Mouse (Mus musculus): ENCODE results near the gene Tubb5. TPM values are rescaled to one million over a fixed set of nuclear protein-coding genes. Genes with fewer than 3 reads are reported as not detected.

Tubb5 gene
- polyA plus RNA-seq, 1 experiment: 447 TPM

GRCm38 (mm10) chr17:35796835-35797234 lies 41.3 kb downstream of the Tubb5 start:
- no peak for TF ChIP-seq POLR2A (IDR thresholded peaks at IDR 0.05; ENCODE audit: borderline replicate concordance, control insufficient read depth, low read depth, low read length)
- Histone ChIP-seq H3K4me3 (replicated peaks; ENCODE audit: control insufficient read depth, low read depth, low read length) (no peak overlapping the region), H3K27ac (ENCODE audit: control insufficient read depth, insufficient read depth, low read depth, low read length, poor library complexity) (no peak overlapping the region), H3K4me1 (ENCODE audit: control insufficient read depth, insufficient read depth, low read length) (peaks cover 1% of the 10 kb centered on the region)
- 16% methylated on average over 5 of the region's 5 CpGs for WGBS

GRCm38 (mm10) chr17:35795656-35796055 lies 42.5 kb downstream of the Tubb5 start:
- WGBS: 77% methylated on average over 6 of the region's 6 CpGs
- 0 out of 2 replicates have a peak overlapping the region, but pooled peaks have one; percentile 27 for H3K27ac ChIP-seq (ENCODE audit: control insufficient read depth, insufficient read depth, low read depth, low read length, poor library complexity)

GRCm38 (mm10) chr17:35795099-35795498 lies 43.0 kb downstream of the Tubb5 start:
- peaks cover 1% of the 10 kb centered on the region for H3K4me1 ChIP-seq (ENCODE audit: control insufficient read depth, insufficient read depth, low read length)
- H3K4me3 ChIP-seq (replicated peaks; ENCODE audit: control insufficient read depth, low read depth, low read length): no peak overlapping the region
- 21% methylated on average over 2 of the region's 2 CpGs for WGBS
- TF ChIP-seq CTCF (IDR thresholded peaks at IDR 0.05; ENCODE audit: control insufficient read depth, insufficient read depth, low read length) (no peak), POLR2A (IDR thresholded peaks at IDR 0.05; ENCODE audit: borderline replicate concordance, control insufficient read depth, low read depth, low read length) (no peak)
- no peak overlapping the region for H3K27ac ChIP-seq (ENCODE audit: control insufficient read depth, insufficient read depth, low read depth, low read length, poor library complexity)

More at GRCm38 (mm10) chr17:35795656-35796055, 42.5 kb downstream of the Tubb5 start:
- TF ChIP-seq CTCF (IDR thresholded peaks at IDR 0.05; ENCODE audit: control insufficient read depth, insufficient read depth, low read length) (no peak), POLR2A (IDR thresholded peaks at IDR 0.05; ENCODE audit: borderline replicate concordance, control insufficient read depth, low read depth, low read length) (no peak)
- Histone ChIP-seq H3K4me3 (replicated peaks; ENCODE audit: control insufficient read depth, low read depth, low read length) (no peak overlapping the region), H3K4me1 (ENCODE audit: control insufficient read depth, insufficient read depth, low read length) (peaks cover 1% of the 10 kb centered on the region)

GRCm38 (mm10) chr17:35792837-35793236 lies 45.3 kb downstream of the Tubb5 start:
- H3K27ac ChIP-seq (ENCODE audit: control insufficient read depth, insufficient read depth, low read depth, low read length, poor library complexity): no peak overlapping the region
- 74% methylated on average over 2 of the region's 2 CpGs for WGBS
- TF ChIP-seq POLR2A (IDR thresholded peaks at IDR 0.05; ENCODE audit: borderline replicate concordance, control insufficient read depth, low read depth, low read length): no peak
- no peak for TF ChIP-seq CTCF (IDR thresholded peaks at IDR 0.05; ENCODE audit: control insufficient read depth, insufficient read depth, low read length)
- no peak overlapping the region for H3K4me3 ChIP-seq (replicated peaks; ENCODE audit: control insufficient read depth, low read depth, low read length)
- no peaks in the 10 kb centered on the region for H3K4me1 ChIP-seq (ENCODE audit: control insufficient read depth, insufficient read depth, low read length)

- H3K4me1 ChIP-seq (ENCODE audit: control insufficient read depth, insufficient read depth, low read length): no peaks in the 10 kb centered on the region
- 67% methylated on average over 4 of the region's 4 CpGs for whole genome bisulfite sequencing
- TF ChIP-seq CTCF (IDR thresholded peaks at IDR 0.05; ENCODE audit: control insufficient read depth, insufficient read depth, low read length): no peak
- TF ChIP-seq POLR2A (IDR thresholded peaks at IDR 0.05; ENCODE audit: borderline replicate concordance, control insufficient read depth, low read depth, low read length): no peak
- H3K4me3 ChIP-seq (replicated peaks; ENCODE audit: control insufficient read depth, low read depth, low read length): no peak overlapping the region
- no peak overlapping the region for H3K27ac ChIP-seq (ENCODE audit: control insufficient read depth, insufficient read depth, low read depth, low read length, poor library complexity)
Measured at GRCm38 (mm10) chr17:35790933-35791332, 47.2 kb downstream of the Tubb5 start.

DNA sequence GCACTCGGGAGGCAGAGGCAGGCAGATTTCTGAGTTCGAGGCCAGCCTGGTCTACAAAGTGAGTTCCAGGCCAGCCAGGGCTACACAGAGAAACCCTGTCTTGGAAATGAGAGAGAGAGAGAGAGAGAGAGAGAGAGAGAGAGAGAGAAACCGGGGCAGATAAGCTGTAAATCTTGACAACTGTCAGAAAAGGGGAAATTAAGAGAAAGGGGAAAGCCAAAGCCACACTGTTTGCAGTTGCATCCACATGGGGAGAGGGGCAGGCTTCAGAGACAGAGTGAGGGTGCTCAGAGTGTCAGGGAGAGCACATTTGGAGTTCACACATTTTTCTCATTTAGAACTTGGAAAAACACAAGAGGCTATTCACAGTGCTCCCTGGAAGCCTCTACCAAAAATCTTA lies 50.1 kb downstream of the Tubb5 start:
- 20% methylated on average over 3 of the region's 3 CpGs for WGBS
- TF ChIP-seq POLR2A (IDR thresholded peaks at IDR 0.05; ENCODE audit: borderline replicate concordance, control insufficient read depth, low read depth, low read length): no peak
- no peak for TF ChIP-seq CTCF (IDR thresholded peaks at IDR 0.05; ENCODE audit: control insufficient read depth, insufficient read depth, low read length)
- H3K27ac ChIP-seq (ENCODE audit: control insufficient read depth, insufficient read depth, low read depth, low read length, poor library complexity): no peak overlapping the region
- no peak overlapping the region for H3K4me3 ChIP-seq (replicated peaks; ENCODE audit: control insufficient read depth, low read depth, low read length)
- no peaks in the 10 kb centered on the region for H3K4me1 ChIP-seq (ENCODE audit: control insufficient read depth, insufficient read depth, low read length)

- no peak for TF ChIP-seq CTCF (IDR thresholded peaks at IDR 0.05; ENCODE audit: control insufficient read depth, insufficient read depth, low read length)
- no peak for TF ChIP-seq POLR2A (IDR thresholded peaks at IDR 0.05; ENCODE audit: borderline replicate concordance, control insufficient read depth, low read depth, low read length)
- H3K4me1 ChIP-seq (ENCODE audit: control insufficient read depth, insufficient read depth, low read length): no peaks in the 10 kb centered on the region
- no peak overlapping the region for H3K4me3 ChIP-seq (replicated peaks; ENCODE audit: control insufficient read depth, low read depth, low read length)
- H3K27ac ChIP-seq (ENCODE audit: control insufficient read depth, insufficient read depth, low read depth, low read length, poor library complexity): no peak overlapping the region
Measured at GRCm38 (mm10) chr17:35787493-35787892, 50.6 kb downstream of the Tubb5 start.

- 68% methylated on average over 4 of the region's 4 CpGs for WGBS
- H3K4me3 ChIP-seq (replicated peaks; ENCODE audit: control insufficient read depth, low read depth, low read length): no peak overlapping the region
- TF ChIP-seq POLR2A (IDR thresholded peaks at IDR 0.05; ENCODE audit: borderline replicate concordance, control insufficient read depth, low read depth, low read length) (no peak), CTCF (IDR thresholded peaks at IDR 0.05; ENCODE audit: control insufficient read depth, insufficient read depth, low read length) (no peak)
- H3K27ac ChIP-seq (ENCODE audit: control insufficient read depth, insufficient read depth, low read depth, low read length, poor library complexity): no peak overlapping the region
- H3K4me1 ChIP-seq (ENCODE audit: control insufficient read depth, insufficient read depth, low read length): no peaks in the 10 kb centered on the region
Measured at GRCm38 (mm10) chr17:35785140-35785539, 53.0 kb downstream of the Tubb5 start.

DNA sequence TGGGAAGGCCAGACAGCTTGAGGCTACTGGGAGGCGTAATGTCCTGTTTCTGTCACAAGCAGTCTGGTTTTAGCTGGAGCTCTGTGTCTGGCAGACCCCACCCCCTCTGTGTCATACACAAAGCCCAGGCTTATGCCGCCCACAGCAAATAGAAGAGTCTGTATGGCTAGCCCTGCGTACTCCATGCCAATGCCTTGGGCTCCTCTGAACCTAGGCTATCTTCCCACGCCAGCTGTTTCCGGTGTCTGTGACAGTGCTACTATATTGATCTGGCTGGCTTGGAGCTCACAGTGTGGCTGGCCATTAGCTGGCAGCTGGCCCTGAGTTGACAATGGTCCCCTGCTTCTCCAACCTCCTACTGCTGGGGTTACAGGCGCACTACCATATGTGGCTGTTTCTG lies 54.2 kb downstream of the Tubb5 start:
- Histone ChIP-seq H3K27ac (ENCODE audit: control insufficient read depth, insufficient read depth, low read depth, low read length, poor library complexity) (no peak overlapping the region), H3K4me3 (replicated peaks; ENCODE audit: control insufficient read depth, low read depth, low read length) (no peak overlapping the region), H3K4me1 (ENCODE audit: control insufficient read depth, insufficient read depth, low read length) (no peaks in the 10 kb centered on the region)
- 69% methylated on average over 6 of the region's 6 CpGs for WGBS
- TF ChIP-seq CTCF (IDR thresholded peaks at IDR 0.05; ENCODE audit: control insufficient read depth, insufficient read depth, low read length) (no peak), POLR2A (IDR thresholded peaks at IDR 0.05; ENCODE audit: borderline replicate concordance, control insufficient read depth, low read depth, low read length) (no peak)

Other genes with a start within 250 kb of the Tubb5 start
- not detected in 2 replicates for gene Sfta2, start 236.8 kb downstream of the Tubb5 start, polyA plus RNA-seq (2011; ENCODE audit: insufficient read depth, insufficient read length, low replicate concordance, missing spikeins)
- gene Gm9573, start 211.7 kb downstream of the Tubb5 start, polyA plus RNA-seq (2011; ENCODE audit: insufficient read depth, insufficient read length, low replicate concordance, missing spikeins): not detected in 2 replicates
- gene Mucl3, start 194.6 kb downstream of the Tubb5 start, polyA plus RNA-seq (2011; ENCODE audit: insufficient read depth, insufficient read length, low replicate concordance, missing spikeins): not detected in 2 replicates
- gene Vars2, start 170.7 kb downstream of the Tubb5 start, polyA plus RNA-seq (2011; ENCODE audit: insufficient read depth, insufficient read length, low replicate concordance, missing spikeins): 13.1 and 25.0 TPM in 2 replicates
- 12.5 and 21.1 TPM in 2 replicates for gene Gtf2h4, start 164.6 kb downstream of the Tubb5 start, polyA plus RNA-seq (2011; ENCODE audit: insufficient read depth, insufficient read length, low replicate concordance, missing spikeins)
- gene Ddr1, start 133.7 kb downstream of the Tubb5 start, polyA plus RNA-seq (2011; ENCODE audit: insufficient read depth, insufficient read length, low replicate concordance, missing spikeins): 2.4 and 6.0 TPM in 2 replicates
- 8.7 and 17.1 TPM in 2 replicates for gene Ier3, start 16.6 kb downstream of the Tubb5 start, polyA plus RNA-seq (2011; ENCODE audit: insufficient read depth, insufficient read length, low replicate concordance, missing spikeins)
- 41.7 and 90.0 TPM in 2 replicates for gene Flot1, start 15.1 kb downstream of the Tubb5 start, polyA plus RNA-seq (2011; ENCODE audit: insufficient read depth, insufficient read length, low replicate concordance, missing spikeins)
- gene Mdc1, start 3.2 kb upstream of the Tubb5 start, polyA plus RNA-seq (2011; ENCODE audit: insufficient read depth, insufficient read length, low replicate concordance, missing spikeins): 17.2 and 24.2 TPM in 2 replicates
- gene Nrm, start 23.0 kb upstream of the Tubb5 start, polyA plus RNA-seq (2011; ENCODE audit: insufficient read depth, insufficient read length, low replicate concordance, missing spikeins): 16.0 and 22.4 TPM in 2 replicates
- 35.8 and 78.4 TPM in 2 replicates for gene Ppp1r18, start 27.3 kb upstream of the Tubb5 start, polyA plus RNA-seq (2011; ENCODE audit: insufficient read depth, insufficient read length, low replicate concordance, missing spikeins)
- gene Dhx16, start 41.5 kb upstream of the Tubb5 start, polyA plus RNA-seq (2011; ENCODE audit: insufficient read depth, insufficient read length, low replicate concordance, missing spikeins): 119 and 234 TPM in 2 replicates
- gene 2310061I04Rik, start 59.1 kb upstream of the Tubb5 start, polyA plus RNA-seq (2011; ENCODE audit: insufficient read depth, insufficient read length, low replicate concordance, missing spikeins): 28.5 and 52.0 TPM in 2 replicates
- 11.7 and 19.9 TPM in 2 replicates for gene Atat1, start 71.8 kb upstream of the Tubb5 start, polyA plus RNA-seq (2011; ENCODE audit: insufficient read depth, insufficient read length, low replicate concordance, missing spikeins)
- 43.2 and 65.2 TPM in 2 replicates for gene Mrps18b, start 78.1 kb upstream of the Tubb5 start, polyA plus RNA-seq (2011; ENCODE audit: insufficient read depth, insufficient read length, low replicate concordance, missing spikeins)
- gene Ppp1r10, start 78.1 kb upstream of the Tubb5 start, polyA plus RNA-seq (2011; ENCODE audit: insufficient read depth, insufficient read length, low replicate concordance, missing spikeins): 24.4 and 48.0 TPM in 2 replicates
- gene Abcf1, start 131.5 kb upstream of the Tubb5 start, polyA plus RNA-seq (2011; ENCODE audit: insufficient read depth, insufficient read length, low replicate concordance, missing spikeins): 77.2 and 120 TPM in 2 replicates
- gene Gnl1, start 141.5 kb upstream of the Tubb5 start, polyA plus RNA-seq (2011; ENCODE audit: insufficient read depth, insufficient read length, low replicate concordance, missing spikeins): 28.0 and 29.9 TPM in 2 replicates
- 23.0 and 34.5 TPM in 2 replicates for gene Prr3, start 141.9 kb upstream of the Tubb5 start, polyA plus RNA-seq (2011; ENCODE audit: insufficient read depth, insufficient read length, low replicate concordance, missing spikeins)
- 48.0 and 67.4 TPM in 2 replicates for gene H2-T24, start 182.3 kb upstream of the Tubb5 start, polyA plus RNA-seq (2011; ENCODE audit: insufficient read depth, insufficient read length, low replicate concordance, missing spikeins)
- 60.1 and 94.6 TPM in 2 replicates for gene H2-T23, start 194.5 kb upstream of the Tubb5 start, polyA plus RNA-seq (2011; ENCODE audit: insufficient read depth, insufficient read length, low replicate concordance, missing spikeins)
- gene H2-T22, start 204.4 kb upstream of the Tubb5 start, polyA plus RNA-seq (2011; ENCODE audit: insufficient read depth, insufficient read length, low replicate concordance, missing spikeins): 23.5 and 45.8 TPM in 2 replicates
- gene Gm6034, start 204.7 kb upstream of the Tubb5 start, polyA plus RNA-seq (2011; ENCODE audit: insufficient read depth, insufficient read length, low replicate concordance, missing spikeins): not detected in 2 replicates
- not detected in 2 replicates for gene Gm11127, start 220.1 kb upstream of the Tubb5 start, polyA plus RNA-seq (2011; ENCODE audit: insufficient read depth, insufficient read length, low replicate concordance, missing spikeins)